ENCODE assay signal across 12 mouse cellular contexts in genomic region chr11:60548112-60548511, GRCm38 (mm10).
"Had no signal": no experiment of that assay in that cellular context is flagged by ENCODE, and none has a peak within 500 bp of the region (broad histone marks: within the 10 kb centered on the region; RNA-seq: fewer than 3 reads in every experiment).

No protein-coding gene starts in this region.

- DNase-seq: kidney, postnatal 36 days; layer of hippocampus, adult 9-11 months; layer of hippocampus, postnatal 36 days; lung, embryonic 14.5 days; lung, postnatal 10 days; right cerebral cortex, postnatal 14 days; thymus, postnatal 4 days had no signal

- H3K27me3 ChIP-seq: limb, embryonic 15.5 days; liver, embryonic 12.5 days; megakaryocyte, embryonic 14.5 days; midbrain, embryonic 12.5 days had no signal

- H3K9me3 ChIP-seq: limb, embryonic 15.5 days; liver, embryonic 12.5 days; megakaryocyte, embryonic 14.5 days; midbrain, embryonic 12.5 days had no signal

- H3K4me3 ChIP-seq: limb, embryonic 15.5 days; liver, embryonic 12.5 days; megakaryocyte, embryonic 14.5 days; midbrain, embryonic 12.5 days had no signal

- H3K4me2 ChIP-seq: limb, embryonic 15.5 days; liver, embryonic 12.5 days; lung, embryonic 14.5 days; midbrain, embryonic 12.5 days had no signal

- ATAC-seq: liver, embryonic 12.5 days had no signal

- H3K9ac ChIP-seq: limb, embryonic 15.5 days; liver, embryonic 12.5 days; lung, embryonic 14.5 days; midbrain, embryonic 12.5 days had no signal

- H3K27ac ChIP-seq: limb, embryonic 15.5 days; liver, embryonic 12.5 days; macrophage; midbrain, embryonic 12.5 days had no signal
